Mouse (Mus musculus): ENCODE data around the gene Id3. TPM values are rescaled to one million over a fixed set of nuclear protein-coding genes. Genes with fewer than 3 reads are reported as not detected.

The Id3 gene
- polyA plus RNA-seq, 1 experiment: 9.6 TPM

DNA sequence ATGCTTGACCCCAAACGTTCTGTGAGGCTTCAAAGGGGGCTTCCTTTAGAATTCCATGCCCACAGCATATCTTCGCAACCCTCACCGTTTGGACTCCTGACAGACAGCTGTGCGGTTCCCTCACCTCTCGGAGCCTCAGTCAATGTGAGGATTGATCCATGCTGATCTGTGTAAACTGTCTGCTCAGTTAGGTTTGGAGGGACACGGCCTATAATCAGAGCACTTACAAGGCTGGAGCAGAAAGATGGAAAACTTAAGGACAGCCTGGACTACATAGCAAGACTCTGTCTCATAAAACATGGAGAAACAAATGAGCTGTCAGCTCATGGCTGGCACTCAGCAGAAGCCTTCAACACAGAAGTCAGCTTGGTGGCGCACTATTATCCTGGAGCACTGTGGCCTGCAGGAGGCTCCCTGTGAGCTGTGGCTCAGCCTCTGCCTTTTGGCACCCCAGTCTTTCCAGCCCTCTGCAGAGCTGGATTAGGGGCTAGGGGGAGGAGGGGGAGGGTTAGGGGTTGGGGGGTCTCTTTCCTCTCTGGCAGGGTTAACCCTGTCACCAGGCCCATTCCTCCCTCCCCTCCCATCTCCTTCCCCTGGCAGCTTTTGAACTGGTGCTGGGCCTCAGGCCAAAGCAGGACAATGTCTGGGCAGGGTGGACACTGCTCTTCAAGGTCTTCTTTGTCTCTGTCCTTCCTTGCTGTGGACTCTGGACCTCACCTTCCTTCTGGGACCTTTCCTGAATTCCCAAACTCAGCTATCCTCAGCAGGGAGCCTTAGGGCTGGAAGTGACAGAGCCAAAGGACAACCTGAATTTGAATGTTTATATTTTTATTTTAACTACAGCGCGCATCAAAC lies 7.2 kb upstream of the Id3 start:
- Histone ChIP-seq H3K27ac (ENCODE audit: insufficient read depth, low read length) (no peak overlapping the region), H3K27me3 (ENCODE audit: control insufficient read depth, insufficient read depth, low read length, poor library complexity, severe bottlenecking) (0 out of 2 replicates have a peak, but pooled peaks cover 2% of the 10 kb centered on the region), H3K9ac (ENCODE audit: low read depth, poor library complexity, severe bottlenecking) (no peak overlapping the region), H3K36me3 (ENCODE audit: control insufficient read depth, insufficient read depth, low read length, poor library complexity, severe bottlenecking) (no peaks in the 10 kb centered on the region), H3K9me3 (replicated peaks; ENCODE audit: control insufficient read depth, insufficient read depth, low read length, poor library complexity, severe bottlenecking) (no peaks in the 10 kb centered on the region), H3K4me1 (ENCODE audit: control insufficient read depth, insufficient read depth, low read length) (no peaks in the 10 kb centered on the region), H3K4me3 (ENCODE audit: low read depth, low read length) (no peak overlapping the region)
- no peak for TF ChIP-seq POLR2A (IDR thresholded peaks at IDR 0.05; ENCODE audit: insufficient read depth, low read length)
- no peak for TF ChIP-seq CTCF (IDR thresholded peaks at IDR 0.05; ENCODE audit: low read depth, low read length)
- TF ChIP-seq EP300 (IDR thresholded peaks at IDR 0.05; ENCODE audit: insufficient read depth, low read depth, low read length): no peak

- H3K9me3 ChIP-seq (replicated peaks; ENCODE audit: control insufficient read depth, insufficient read depth, low read length, poor library complexity, severe bottlenecking): no peaks in the 10 kb centered on the region
- H3K9ac ChIP-seq (ENCODE audit: low read depth, poor library complexity, severe bottlenecking): no peak overlapping the region
- H3K4me1 ChIP-seq (ENCODE audit: control insufficient read depth, insufficient read depth, low read length): no peaks in the 10 kb centered on the region
- no peak overlapping the region for H3K4me3 ChIP-seq (ENCODE audit: low read depth, low read length)
- H3K27me3 ChIP-seq (ENCODE audit: control insufficient read depth, insufficient read depth, low read length, poor library complexity, severe bottlenecking): peaks cover 8% of the 10 kb centered on the region
- H3K27ac ChIP-seq (ENCODE audit: insufficient read depth, low read length): no peak overlapping the region
- TF ChIP-seq EP300 (IDR thresholded peaks at IDR 0.05; ENCODE audit: insufficient read depth, low read depth, low read length) (no peak), POLR2A (IDR thresholded peaks at IDR 0.05; ENCODE audit: insufficient read depth, low read length) (no peak), CTCF (IDR thresholded peaks at IDR 0.05; ENCODE audit: low read depth, low read length) (no peak)
- no peaks in the 10 kb centered on the region for H3K36me3 ChIP-seq (ENCODE audit: control insufficient read depth, insufficient read depth, low read length, poor library complexity, severe bottlenecking)
Measured at GRCm38 (mm10) chr4:136139326-136140110, 3.8 kb upstream of the Id3 start.

- Histone ChIP-seq H3K36me3 (ENCODE audit: control insufficient read depth, insufficient read depth, low read length, poor library complexity, severe bottlenecking) (no peaks in the 10 kb centered on the region), H3K27me3 (ENCODE audit: control insufficient read depth, insufficient read depth, low read length, poor library complexity, severe bottlenecking) (peaks cover 14% of the 10 kb centered on the region), H3K4me3 (ENCODE audit: low read depth, low read length) (no peak overlapping the region), H3K9ac (ENCODE audit: low read depth, poor library complexity, severe bottlenecking) (no peak overlapping the region), H3K4me1 (ENCODE audit: control insufficient read depth, insufficient read depth, low read length) (no peaks in the 10 kb centered on the region), H3K9me3 (replicated peaks; ENCODE audit: control insufficient read depth, insufficient read depth, low read length, poor library complexity, severe bottlenecking) (no peaks in the 10 kb centered on the region), H3K27ac (ENCODE audit: insufficient read depth, low read length) (no peak overlapping the region)
- 0 out of 2 replicates have a peak, but pooled peaks have one; percentile 37 for TF ChIP-seq EP300 (IDR thresholded peaks at IDR 0.05; ENCODE audit: insufficient read depth, low read depth, low read length)
- TF ChIP-seq CTCF (IDR thresholded peaks at IDR 0.05; ENCODE audit: low read depth, low read length): no peak
Measured at GRCm38 (mm10) chr4:136140327-136141250, 2.7 kb upstream of the Id3 start.

- H3K36me3 ChIP-seq (ENCODE audit: control insufficient read depth, insufficient read depth, low read length, poor library complexity, severe bottlenecking): no peaks in the 10 kb centered on the region
- no peak overlapping the region for H3K9ac ChIP-seq (ENCODE audit: low read depth, poor library complexity, severe bottlenecking)
- H3K4me1 ChIP-seq (ENCODE audit: control insufficient read depth, insufficient read depth, low read length): no peaks in the 10 kb centered on the region
- TF ChIP-seq CTCF (IDR thresholded peaks at IDR 0.05; ENCODE audit: low read depth, low read length) (no peak), POLR2A (IDR thresholded peaks at IDR 0.05; ENCODE audit: insufficient read depth, low read length) (no peak), EP300 (IDR thresholded peaks at IDR 0.05; ENCODE audit: insufficient read depth, low read depth, low read length) (no peak)
- H3K27me3 ChIP-seq (ENCODE audit: control insufficient read depth, insufficient read depth, low read length, poor library complexity, severe bottlenecking): peaks cover 19% of the 10 kb centered on the region
- H3K27ac ChIP-seq (ENCODE audit: insufficient read depth, low read length): no peak overlapping the region
- no peaks in the 10 kb centered on the region for H3K9me3 ChIP-seq (replicated peaks; ENCODE audit: control insufficient read depth, insufficient read depth, low read length, poor library complexity, severe bottlenecking)
- H3K4me3 ChIP-seq (ENCODE audit: low read depth, low read length): no peak overlapping the region
Measured at GRCm38 (mm10) chr4:136142267-136143192, 767 bp upstream of the Id3 start.

Measured in ES-Bruce4 (cell line).